Mouse (Mus musculus): ENCODE data around the gene Ralgps2. TPM values are rescaled to one million over a fixed set of nuclear protein-coding genes. Genes with fewer than 3 reads are reported as not detected.

The Ralgps2 gene
- total RNA-seq, 2 experiments from 2014 or later: 64.5 to 69.2 TPM

- no peak for DNase-seq (ENCODE audit: extremely low spot score in 1 of 2, low spot score in 1 of 2)
These were observed 29.6 kb downstream of the Ralgps2 start for GRCm38 (mm10) chr1:156909866-156910265.

- no peak for DNase-seq (ENCODE audit: extremely low spot score in 1 of 2, low spot score in 1 of 2)
These were observed 30.2 kb downstream of the Ralgps2 start for GRCm38 (mm10) chr1:156909265-156909664.

- no peak for DNase-seq (ENCODE audit: extremely low spot score in 1 of 2, low spot score in 1 of 2)
These were observed 33.8 kb downstream of the Ralgps2 start for GRCm38 (mm10) chr1:156905660-156906059.

- DNase-seq (ENCODE audit: extremely low spot score in 1 of 2, low spot score in 1 of 2): no peak
These were observed 35.5 kb downstream of the Ralgps2 start for GRCm38 (mm10) chr1:156903899-156904298.

GRCm38 (mm10) chr1:156901689-156902088, 37.7 kb downstream of the Ralgps2 start:
- no peak for DNase-seq (ENCODE audit: extremely low spot score in 1 of 2, low spot score in 1 of 2)

GRCm38 (mm10) chr1:156891561-156891960, 47.9 kb downstream of the Ralgps2 start:
- no peak for DNase-seq (ENCODE audit: extremely low spot score in 1 of 2, low spot score in 1 of 2)

GRCm38 (mm10) chr1:156888830-156889229, 50.6 kb downstream of the Ralgps2 start:
- DNase-seq (ENCODE audit: extremely low spot score in 1 of 2, low spot score in 1 of 2): no peak

GRCm38 (mm10) chr1:156885879-156886278, 53.5 kb downstream of the Ralgps2 start:
- DNase-seq (ENCODE audit: extremely low spot score in 1 of 2, low spot score in 1 of 2): no peak

- DNase-seq (ENCODE audit: extremely low spot score in 1 of 2, low spot score in 1 of 2): no peak
These were observed 54.6 kb downstream of the Ralgps2 start for GRCm38 (mm10) chr1:156884782-156885181.

- no peak for DNase-seq (ENCODE audit: extremely low spot score in 1 of 2, low spot score in 1 of 2)
These were observed 68.8 kb downstream of the Ralgps2 start for GRCm38 (mm10) chr1:156870616-156871015.

- no peak for DNase-seq (ENCODE audit: extremely low spot score in 1 of 2, low spot score in 1 of 2)
These were observed 69.4 kb downstream of the Ralgps2 start for GRCm38 (mm10) chr1:156870028-156870427.

GRCm38 (mm10) chr1:156864240-156864639, 75.2 kb downstream of the Ralgps2 start:
- DNase-seq (ENCODE audit: extremely low spot score in 1 of 2, low spot score in 1 of 2): no peak

- DNase-seq (ENCODE audit: extremely low spot score in 1 of 2, low spot score in 1 of 2): no peak
These were observed 75.7 kb downstream of the Ralgps2 start for GRCm38 (mm10) chr1:156863726-156864125.

- DNase-seq (ENCODE audit: extremely low spot score in 1 of 2, low spot score in 1 of 2): no peak
These were observed 77.9 kb downstream of the Ralgps2 start for GRCm38 (mm10) chr1:156861475-156862043.

- DNase-seq (ENCODE audit: extremely low spot score in 1 of 2, low spot score in 1 of 2): no peak
These were observed 79.2 kb downstream of the Ralgps2 start for GRCm38 (mm10) chr1:156860266-156860665.

- no peak for DNase-seq (ENCODE audit: extremely low spot score in 1 of 2, low spot score in 1 of 2)
These were observed 79.6 kb downstream of the Ralgps2 start for GRCm38 (mm10) chr1:156859711-156860250.

- DNase-seq (ENCODE audit: extremely low spot score in 1 of 2, low spot score in 1 of 2): no peak
These were observed 80.3 kb downstream of the Ralgps2 start for GRCm38 (mm10) chr1:156859156-156859555.

- DNase-seq (ENCODE audit: extremely low spot score in 1 of 2, low spot score in 1 of 2): no peak
These were observed 82.8 kb downstream of the Ralgps2 start for GRCm38 (mm10) chr1:156856666-156857065.

- DNase-seq (ENCODE audit: extremely low spot score in 1 of 2, low spot score in 1 of 2): no peak
These were observed 84.9 kb downstream of the Ralgps2 start for GRCm38 (mm10) chr1:156854558-156854957.

GRCm38 (mm10) chr1:156852872-156853271, 86.6 kb downstream of the Ralgps2 start:
- DNase-seq (ENCODE audit: extremely low spot score in 1 of 2, low spot score in 1 of 2): no peak

- no peak for DNase-seq (ENCODE audit: extremely low spot score in 1 of 2, low spot score in 1 of 2)
These were observed 87.0 kb downstream of the Ralgps2 start for GRCm38 (mm10) chr1:156852409-156852808.

GRCm38 (mm10) chr1:156847098-156847497, 92.3 kb downstream of the Ralgps2 start:
- DNase-seq (ENCODE audit: extremely low spot score in 1 of 2, low spot score in 1 of 2): no peak
